In genomic region chr3:96556651-96557635, GRCm38 (mm10) we compare ENCODE assay signal across 8 mouse cellular contexts. TPM values are rescaled to one million over a fixed set of nuclear protein-coding genes. Genes with fewer than 3 reads are reported as not detected.
DNase-seq lines count a peak whose midpoint lies in the region; ATAC-seq lines count a peak whose summit lies in the region.

No protein-coding gene starts in this region.

- H3K27ac ChIP-seq in brown adipose tissue, adult 24 weeks (replicated peaks; ENCODE audit: low read depth, low read length) = peak overlapping the region; percentile 100
- peak overlapping the region; percentile 97 for H3K27ac ChIP-seq in heart, embryonic 15.5 days
- H3K27ac ChIP-seq in limb, embryonic 11.5 days (replicated peaks; ENCODE audit: low read depth, low read length) = peak overlapping the region; percentile 73
- H3K27ac ChIP-seq in neural tube, embryonic 11.5 days (ENCODE audit: low read depth, low read length) = no peak overlapping the region

- peak overlapping the region; percentile 67 for H3K9ac ChIP-seq in heart, embryonic 15.5 days
- H3K9ac ChIP-seq in limb, embryonic 11.5 days (ENCODE audit: low read length) = peak overlapping the region; percentile 64
- H3K9ac ChIP-seq in neural tube, embryonic 11.5 days (ENCODE audit: low read length) = peak overlapping the region; percentile 32

- peaks cover 20% of the 10 kb centered on the region for H3K36me3 ChIP-seq in heart, embryonic 15.5 days
- H3K36me3 ChIP-seq in limb, embryonic 11.5 days (ENCODE audit: control insufficient read depth, insufficient read depth, low read length) = peaks cover 8% of the 10 kb centered on the region
- peaks cover 6% of the 10 kb centered on the region for H3K36me3 ChIP-seq in neural tube, embryonic 11.5 days (ENCODE audit: control insufficient read depth, insufficient read depth, low read length)

- no peak for ATAC-seq in heart, embryonic 15.5 days (replicated peaks; ENCODE audit: insufficient number of reproducible peaks, insufficient read depth, low FRiP score, low read depth)
- no peak for ATAC-seq in limb, embryonic 11.5 days (ENCODE audit: insufficient number of reproducible peaks, low FRiP score, low TSS enrichment, low read depth)
- ATAC-seq in neural tube, embryonic 11.5 days (ENCODE audit: insufficient read depth, low FRiP score, low TSS enrichment) = no peak

- peak overlapping the region; percentile 79 for H3K4me2 ChIP-seq in heart, embryonic 15.5 days
- H3K4me2 ChIP-seq in limb, embryonic 11.5 days (ENCODE audit: low read depth, severe bottlenecking) = peak overlapping the region; percentile 75
- H3K4me2 ChIP-seq in neural tube, embryonic 11.5 days (ENCODE audit: low read depth) = peak overlapping the region; percentile 51

- no peaks in the 10 kb centered on the region for H3K27me3 ChIP-seq in heart, embryonic 15.5 days
- no peaks in the 10 kb centered on the region for H3K27me3 ChIP-seq in limb, embryonic 11.5 days (ENCODE audit: control insufficient read depth, insufficient read depth, low read length)
- H3K27me3 ChIP-seq in neural tube, embryonic 11.5 days (ENCODE audit: control insufficient read depth, insufficient read depth, low read length) = no peaks in the 10 kb centered on the region

- peak overlapping the region; percentile 68 for H3K4me3 ChIP-seq in brown adipose tissue, adult 24 weeks (ENCODE audit: insufficient read depth, low read depth, low read length)
- H3K4me3 ChIP-seq in heart, embryonic 15.5 days = peak overlapping the region; percentile 73
- peak overlapping the region; percentile 73 for H3K4me3 ChIP-seq in limb, embryonic 11.5 days (ENCODE audit: low read depth, low read length)
- peak overlapping the region; percentile 77 for H3K4me3 ChIP-seq in neural tube, embryonic 11.5 days (ENCODE audit: low read depth, low read length)

- peak; percentile 47 for DNase-seq in gastrocnemius, adult 18-20 months (ENCODE audit: low spot score)
- no peak for DNase-seq in gastrocnemius, postnatal 25 days
- DNase-seq in limb, embryonic 11.5 days (ENCODE audit: low spot score) = no peak
- DNase-seq in neural tube, embryonic 11.5 days (ENCODE audit: low spot score) = no peak
- DNase-seq in left cerebral cortex, adult 8-10 months (ENCODE audit: low spot score in 2 of 2) = no peak
- DNase-seq in layer of hippocampus, postnatal 36 days = no peak

- no peaks in the 10 kb centered on the region for H3K9me3 ChIP-seq in heart, embryonic 15.5 days (replicated peaks)
- H3K9me3 ChIP-seq in limb, embryonic 11.5 days (ENCODE audit: control insufficient read depth, low read length) = no peaks in the 10 kb centered on the region
- H3K9me3 ChIP-seq in neural tube, embryonic 11.5 days (ENCODE audit: control insufficient read depth, low read length) = no peaks in the 10 kb centered on the region

- peaks cover 18% of the 10 kb centered on the region for H3K4me1 ChIP-seq in brown adipose tissue, adult 24 weeks (ENCODE audit: control insufficient read depth, insufficient read depth, insufficient read length, low read length)
- H3K4me1 ChIP-seq in heart, embryonic 15.5 days (replicated peaks) = peaks cover 39% of the 10 kb centered on the region
- peaks cover 14% of the 10 kb centered on the region; the same call in 1 of the 2 replicates for H3K4me1 ChIP-seq in limb, embryonic 11.5 days (ENCODE audit: control insufficient read depth, insufficient read depth, low read length)
- peaks cover 20% of the 10 kb centered on the region for H3K4me1 ChIP-seq in neural tube, embryonic 11.5 days (ENCODE audit: control insufficient read depth, insufficient read depth, low read length)

- WGBS in heart, embryonic 15.5 days = 2% methylated on average over 22 of the region's 22 CpGs
- WGBS in limb, embryonic 11.5 days = 7% methylated on average over 22 of the region's 22 CpGs
- WGBS in neural tube, embryonic 11.5 days = 11% methylated on average over 22 of the region's 22 CpGs

RNA-seq across cellular contexts. Expression of gene Txnip, which starts 0.8 kb away (rescaled TPM):
- total RNA-seq in gastrocnemius, adult 18-20 months (2021) = 100 to 1,000 TPM; 344 to 646 TPM
- 100 to 1,000 TPM; 343 to 504 TPM for total RNA-seq in gastrocnemius, postnatal 25 days (2021)
- polyA plus RNA-seq in brown adipose tissue, adult 24 weeks (2012; ENCODE audit: insufficient read depth, insufficient read length, missing spikeins) = 1,091 and 1,303 TPM in 2 replicates
- polyA plus RNA-seq in heart, embryonic 15.5 days (2015; fragmentation: Nextera tagmentation; extraction: Ambion mirVana) = 206 and 208 TPM in 2 replicates
- polyA plus RNA-seq in limb, embryonic 11.5 days (2014; fragmentation: Nextera tagmentation; extraction: Ambion mirVana) = 54.4 and 57.9 TPM in 2 replicates
- polyA plus RNA-seq in neural tube, embryonic 11.5 days (2014; fragmentation: Nextera tagmentation; extraction: Ambion mirVana) = 50.4 and 62.7 TPM in 2 replicates
- total RNA-seq in left cerebral cortex, adult 8-10 months (2022) = 10 to 100 TPM; 21.7 to 37.3 (median 26.8) TPM
- total RNA-seq in layer of hippocampus, postnatal 36 days (2021) = 10 to 100 TPM; 20.7 to 32.2 TPM

RNA-seq across cellular contexts. Expression of gene Gm16253, which starts 19.8 kb away (rescaled TPM):
- 1 to 10 TPM; 1.2 to 2.0 TPM for total RNA-seq in gastrocnemius, adult 18-20 months (2021)
- total RNA-seq in gastrocnemius, postnatal 25 days (2021) = 1 to 10 TPM; 1.1 TPM
- not detected in 2 replicates for polyA plus RNA-seq in brown adipose tissue, adult 24 weeks (2012; ENCODE audit: insufficient read depth, insufficient read length, missing spikeins)
- 1.3 and 1.6 TPM in 2 replicates for polyA plus RNA-seq in heart, embryonic 15.5 days (2015; fragmentation: Nextera tagmentation; extraction: Ambion mirVana)
- 0.69 and 1.0 TPM in 2 replicates for polyA plus RNA-seq in limb, embryonic 11.5 days (2014; fragmentation: Nextera tagmentation; extraction: Ambion mirVana)
- 0.46 and 0.49 TPM in 2 replicates for polyA plus RNA-seq in neural tube, embryonic 11.5 days (2014; fragmentation: Nextera tagmentation; extraction: Ambion mirVana)
- not detected for total RNA-seq in left cerebral cortex, adult 8-10 months (2022)
- not detected for total RNA-seq in layer of hippocampus, postnatal 36 days (2021)

RNA-seq across cellular contexts. Expression of gene Hfe2, which starts 32.0 kb away (rescaled TPM):
- 100 to 1,000 TPM; 622 to 636 TPM for total RNA-seq in gastrocnemius, adult 18-20 months (2021)
- total RNA-seq in gastrocnemius, postnatal 25 days (2021) = 100 to 1,000 TPM; 474 to 621 TPM
- polyA plus RNA-seq in brown adipose tissue, adult 24 weeks (2012; ENCODE audit: insufficient read depth, insufficient read length, missing spikeins) = 5.4 and 8.2 TPM in 2 replicates
- 7.9 and 8.0 TPM in 2 replicates for polyA plus RNA-seq in heart, embryonic 15.5 days (2015; fragmentation: Nextera tagmentation; extraction: Ambion mirVana)
- 1.7 and 1.8 TPM in 2 replicates for polyA plus RNA-seq in limb, embryonic 11.5 days (2014; fragmentation: Nextera tagmentation; extraction: Ambion mirVana)
- polyA plus RNA-seq in neural tube, embryonic 11.5 days (2014; fragmentation: Nextera tagmentation; extraction: Ambion mirVana) = 3.1 and 3.6 TPM in 2 replicates
- total RNA-seq in left cerebral cortex, adult 8-10 months (2022) = 1 to 10 TPM; 1.4 to 2.0 (median 1.7) TPM
- under 1 TPM in 1 of 2 experiments, not detected in 1; 0.25 TPM for total RNA-seq in layer of hippocampus, postnatal 36 days (2021)

RNA-seq across cellular contexts. Expression of gene Polr3gl, which starts 37.0 kb away (rescaled TPM):
- 10 to 100 TPM; 44.0 to 56.1 TPM for total RNA-seq in gastrocnemius, adult 18-20 months (2021)
- total RNA-seq in gastrocnemius, postnatal 25 days (2021) = 10 to 100 TPM; 34.0 to 38.1 TPM
- 39.0 and 72.4 TPM in 2 replicates for polyA plus RNA-seq in brown adipose tissue, adult 24 weeks (2012; ENCODE audit: insufficient read depth, insufficient read length, missing spikeins)
- polyA plus RNA-seq in heart, embryonic 15.5 days (2015; fragmentation: Nextera tagmentation; extraction: Ambion mirVana) = 34.8 and 38.3 TPM in 2 replicates
- polyA plus RNA-seq in limb, embryonic 11.5 days (2014; fragmentation: Nextera tagmentation; extraction: Ambion mirVana) = 18.8 and 22.8 TPM in 2 replicates
- polyA plus RNA-seq in neural tube, embryonic 11.5 days (2014; fragmentation: Nextera tagmentation; extraction: Ambion mirVana) = 12.8 and 15.8 TPM in 2 replicates
- total RNA-seq in left cerebral cortex, adult 8-10 months (2022) = 10 to 100 TPM; 22.8 to 26.6 (median 24.3) TPM
- 10 to 100 TPM; 32.4 to 34.2 TPM for total RNA-seq in layer of hippocampus, postnatal 36 days (2021)

RNA-seq across cellular contexts. Expression of gene Ankrd34a, which starts 39.5 kb away (rescaled TPM):
- 1 to 10 TPM; 1.0 to 1.7 TPM for total RNA-seq in gastrocnemius, adult 18-20 months (2021)
- total RNA-seq in gastrocnemius, postnatal 25 days (2021) = 1 to 10 TPM in 1 of 2 experiments, under 1 TPM in 1; 0.95 to 1.1 TPM
- polyA plus RNA-seq in brown adipose tissue, adult 24 weeks (2012; ENCODE audit: insufficient read depth, insufficient read length, missing spikeins) = not detected in 2 replicates
- 6.7 TPM in 2 replicates for polyA plus RNA-seq in heart, embryonic 15.5 days (2015; fragmentation: Nextera tagmentation; extraction: Ambion mirVana)
- 1.5 and 1.7 TPM in 2 replicates for polyA plus RNA-seq in limb, embryonic 11.5 days (2014; fragmentation: Nextera tagmentation; extraction: Ambion mirVana)
- 2.8 and 3.6 TPM in 2 replicates for polyA plus RNA-seq in neural tube, embryonic 11.5 days (2014; fragmentation: Nextera tagmentation; extraction: Ambion mirVana)
- 10 to 100 TPM; 60.4 to 65.0 (median 61.0) TPM for total RNA-seq in left cerebral cortex, adult 8-10 months (2022)
- total RNA-seq in layer of hippocampus, postnatal 36 days (2021) = 10 to 100 TPM; 49.9 to 51.5 TPM

Comparison
In these comparisons a context has a peak if more than half of its experiments do, and no peak if none do; other contexts are left out.
1. RNA of gene Txnip, which starts 0.8 kb away (total RNA-seq): 344 to 646 TPM in gastrocnemius, adult 18-20 months and 343 to 504 TPM in gastrocnemius, postnatal 25 days; 20.7 to 32.2 TPM in layer of hippocampus, postnatal 36 days and 21.7 to 37.3 TPM in left cerebral cortex, adult 8-10 months; every median in the first group is over 4 times any median in the second.
2. RNA of gene Hfe2, which starts 32.0 kb away (total RNA-seq): 622 to 636 TPM in gastrocnemius, adult 18-20 months and 474 to 621 TPM in gastrocnemius, postnatal 25 days; 1.4 to 2.0 TPM in left cerebral cortex, adult 8-10 months and 0.25 TPM in layer of hippocampus, postnatal 36 days; every median in the first group is over 100 times any median in the second.
3. Peak in every context shown above with its lines, with median percentiles within 50 percentile points of each other: H3K4me3 ChIP-seq, H3K4me2 ChIP-seq and H3K9ac ChIP-seq.